Mouse (Mus musculus): ENCODE measurements around the gene Clcf1. TPM values are rescaled to one million over a fixed set of nuclear protein-coding genes. Genes with fewer than 3 reads are reported as not detected.

The Clcf1 gene
- 0.87 and 0.95 TPM in 2 replicates for polyA plus RNA-seq (2016; fragmentation: Nextera tagmentation; extraction: Ambion mirVana)

DNA sequence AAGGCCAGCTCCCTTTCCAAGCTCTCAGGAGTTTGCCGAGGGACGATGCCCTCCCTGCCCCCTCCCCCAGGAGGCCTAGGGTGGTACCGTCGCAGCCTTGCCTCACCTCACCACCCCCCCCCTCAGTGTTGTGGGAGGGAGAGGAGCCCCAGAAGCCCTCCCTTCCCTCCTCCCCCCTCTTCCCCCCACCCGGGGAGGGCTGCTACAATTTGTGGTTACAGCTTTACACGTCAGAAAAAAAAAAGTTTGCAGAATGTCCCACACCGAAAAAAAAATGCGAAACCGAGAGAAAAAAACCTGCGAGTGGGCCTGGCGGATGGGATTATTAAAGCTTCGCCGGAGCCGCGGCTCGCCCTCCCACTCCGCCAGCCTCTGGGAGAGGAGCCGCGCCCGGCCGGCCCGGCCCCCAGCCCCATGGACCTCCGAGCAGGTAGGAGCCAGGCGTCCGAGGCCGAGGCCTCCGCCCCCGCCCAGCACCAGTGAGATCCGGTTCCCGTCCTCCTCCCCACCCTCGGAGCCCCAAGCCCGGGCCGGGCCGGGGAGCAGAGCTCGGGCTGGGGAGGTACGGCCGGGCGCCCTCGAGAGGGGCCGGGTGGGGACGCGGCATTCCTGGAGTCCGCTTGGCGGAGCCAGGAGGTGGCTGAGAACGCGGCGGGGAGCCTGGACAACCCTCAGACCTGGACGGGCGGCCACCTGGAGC lies at the start of gene Clcf1, which contains the start of gene AC109138.7:
Clcf1 (plus strand) TSS at position 168 of the 700 bp plus-strand sequence.
AC109138.7 (plus strand) TSS at position 287 of the 700 bp plus-strand sequence.
- peak within 1 kb of the TSS; percentile 98 for H3K4me2 ChIP-seq (replicated peaks)
- no peaks in the 10 kb centered on the region for H3K9me3 ChIP-seq
- WGBS, result under 1% methylated on average over 48 of the region's 49 CpGs
- no peaks in the 10 kb centered on the region for H3K36me3 ChIP-seq
- H3K9ac ChIP-seq, result peak within 1 kb of the TSS; percentile 68
- H3K4me3 ChIP-seq, result peak within 1 kb of the TSS; percentile 56
- H3K27ac ChIP-seq, result no peak within 1 kb of the TSS
- ATAC-seq (ENCODE audit: low FRiP score, low read depth), result peak; percentile 59
- H3K4me1 ChIP-seq, result peaks cover 31% of the 10 kb centered on the region
- peaks cover 74% of the 10 kb centered on the region for H3K27me3 ChIP-seq (replicated peaks)

GRCm38 (mm10) chr19:4164721-4165120 lies 49.3 kb upstream of the Clcf1 start:
- H3K4me2 ChIP-seq (replicated peaks), result no peak overlapping the region
- peaks cover 13% of the 10 kb centered on the region for H3K36me3 ChIP-seq
- no peak overlapping the region for H3K4me3 ChIP-seq
- no peaks in the 10 kb centered on the region for H3K27me3 ChIP-seq (replicated peaks)
- ATAC-seq (ENCODE audit: low FRiP score, low read depth), result no peak
- no peaks in the 10 kb centered on the region for H3K9me3 ChIP-seq
- peaks cover 11% of the 10 kb centered on the region for H3K4me1 ChIP-seq
- WGBS, result 83% methylated on average over 2 of the region's 2 CpGs
- no peak overlapping the region for H3K27ac ChIP-seq
- H3K9ac ChIP-seq, result no peak overlapping the region

GRCm38 (mm10) chr19:4166678-4167476 lies 47.2 kb upstream of the Clcf1 start:
- H3K4me2 ChIP-seq (replicated peaks), result no peak overlapping the region
- no peak overlapping the region for H3K4me3 ChIP-seq
- H3K27me3 ChIP-seq (replicated peaks), result no peaks in the 10 kb centered on the region
- no peak overlapping the region for H3K27ac ChIP-seq
- H3K9me3 ChIP-seq, result no peaks in the 10 kb centered on the region
- H3K9ac ChIP-seq, result no peak overlapping the region
- no peak for ATAC-seq (ENCODE audit: low FRiP score, low read depth)
- H3K4me1 ChIP-seq, result peaks cover 18% of the 10 kb centered on the region
- whole genome bisulfite sequencing, result 83% methylated on average over 9 of the region's 9 CpGs
- H3K36me3 ChIP-seq, result no peaks in the 10 kb centered on the region

DNA sequence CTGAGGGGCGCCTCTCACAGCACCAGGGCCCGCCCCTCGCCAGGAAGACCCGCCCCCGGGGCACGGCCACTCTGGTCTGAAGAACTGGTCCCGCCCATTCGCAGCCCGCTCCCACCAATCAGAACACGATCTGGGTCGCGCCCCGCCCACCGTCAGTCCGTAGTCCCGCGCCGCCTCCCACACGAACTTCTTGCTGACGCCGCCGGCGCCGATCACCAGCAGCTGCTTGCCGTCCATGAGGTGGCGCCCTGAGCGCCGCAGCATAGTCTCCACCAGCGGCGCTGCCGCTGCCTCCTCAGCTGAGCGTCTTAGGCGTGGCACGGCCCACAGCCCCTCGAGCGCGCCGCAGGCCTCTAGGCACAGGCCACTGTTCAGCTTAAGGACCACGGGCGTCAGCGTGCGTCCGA lies 44.7 kb upstream of the Clcf1 start:
- peak; percentile 94 for ATAC-seq (ENCODE audit: low FRiP score, low read depth)
- Histone ChIP-seq H3K4me3 (peak overlapping the region; percentile 40), H3K4me1 (peaks cover 10% of the 10 kb centered on the region), H3K4me2 (replicated peaks) (peak overlapping the region; percentile 72), H3K36me3 (no peaks in the 10 kb centered on the region), H3K27me3 (replicated peaks) (no peaks in the 10 kb centered on the region), H3K9me3 (no peaks in the 10 kb centered on the region), H3K27ac (peak overlapping the region; percentile 75), H3K9ac (peak overlapping the region; percentile 71)
- WGBS, result under 1% methylated on average over 43 of the region's 43 CpGs

GRCm38 (mm10) chr19:4169810-4170209 lies 44.2 kb upstream of the Clcf1 start:
- 8% methylated on average over 27 of the region's 27 CpGs for whole genome bisulfite sequencing
- Histone ChIP-seq H3K36me3 (no peaks in the 10 kb centered on the region), H3K4me3 (peak overlapping the region; percentile 40), H3K4me1 (peaks cover 10% of the 10 kb centered on the region), H3K27me3 (replicated peaks) (no peaks in the 10 kb centered on the region), H3K4me2 (replicated peaks) (peak overlapping the region; percentile 72), H3K9me3 (no peaks in the 10 kb centered on the region), H3K27ac (peak overlapping the region; percentile 75), H3K9ac (peak overlapping the region; percentile 71)
- peak; percentile 67 for ATAC-seq (ENCODE audit: low FRiP score, low read depth)

GRCm38 (mm10) chr19:4170723-4171392 lies 43.2 kb upstream of the Clcf1 start:
- Histone ChIP-seq H3K36me3 (no peaks in the 10 kb centered on the region), H3K27ac (no peak overlapping the region), H3K4me1 (peaks cover 18% of the 10 kb centered on the region), H3K4me2 (replicated peaks) (peak overlapping the region; percentile 72; the same call in 1 of the 2 replicates), H3K27me3 (replicated peaks) (no peaks in the 10 kb centered on the region), H3K9ac (0 out of 2 replicates have a peak overlapping the region, but pooled peaks have one; percentile 71), H3K4me3 (no peak overlapping the region), H3K9me3 (no peaks in the 10 kb centered on the region)
- 94% methylated on average over 10 of the region's 10 CpGs for whole genome bisulfite sequencing
- ATAC-seq (ENCODE audit: low FRiP score, low read depth), result no peak

- no peak overlapping the region for H3K4me2 ChIP-seq (replicated peaks)
- peaks cover 18% of the 10 kb centered on the region for H3K4me1 ChIP-seq
- ATAC-seq (ENCODE audit: low FRiP score, low read depth), result no peak
- H3K27ac ChIP-seq, result no peak overlapping the region
- no peak overlapping the region for H3K4me3 ChIP-seq
- H3K9ac ChIP-seq, result no peak overlapping the region
- 76% methylated on average over 13 of the region's 13 CpGs for WGBS
- H3K27me3 ChIP-seq (replicated peaks), result no peaks in the 10 kb centered on the region
- H3K9me3 ChIP-seq, result no peaks in the 10 kb centered on the region
- H3K36me3 ChIP-seq, result no peaks in the 10 kb centered on the region
These were observed 42.4 kb upstream of the Clcf1 start for GRCm38 (mm10) chr19:4171393-4172290.

DNA sequence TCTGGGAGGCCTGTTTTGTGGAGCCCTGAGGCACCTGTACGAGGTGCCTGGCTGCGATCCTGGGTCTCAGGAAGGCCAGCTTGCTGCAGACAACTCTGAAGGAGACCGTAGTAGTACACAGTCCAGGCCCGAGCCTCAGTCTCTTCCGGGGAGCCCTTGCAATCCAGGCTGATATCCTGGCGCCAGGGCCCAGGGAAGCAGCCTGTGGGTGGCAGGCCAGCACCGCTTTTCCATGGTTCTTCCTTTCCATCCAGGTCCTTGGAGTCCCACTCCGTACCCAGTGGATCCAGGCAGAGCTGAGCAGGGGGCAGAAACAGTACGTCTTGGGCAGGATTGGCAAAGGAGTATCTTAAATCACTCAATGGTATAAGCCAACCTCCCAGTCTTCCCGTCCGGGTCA lies 41.1 kb upstream of the Clcf1 start:
- no peaks in the 10 kb centered on the region for H3K36me3 ChIP-seq
- H3K9ac ChIP-seq, result no peak overlapping the region
- peaks cover 18% of the 10 kb centered on the region for H3K4me1 ChIP-seq

DNA sequence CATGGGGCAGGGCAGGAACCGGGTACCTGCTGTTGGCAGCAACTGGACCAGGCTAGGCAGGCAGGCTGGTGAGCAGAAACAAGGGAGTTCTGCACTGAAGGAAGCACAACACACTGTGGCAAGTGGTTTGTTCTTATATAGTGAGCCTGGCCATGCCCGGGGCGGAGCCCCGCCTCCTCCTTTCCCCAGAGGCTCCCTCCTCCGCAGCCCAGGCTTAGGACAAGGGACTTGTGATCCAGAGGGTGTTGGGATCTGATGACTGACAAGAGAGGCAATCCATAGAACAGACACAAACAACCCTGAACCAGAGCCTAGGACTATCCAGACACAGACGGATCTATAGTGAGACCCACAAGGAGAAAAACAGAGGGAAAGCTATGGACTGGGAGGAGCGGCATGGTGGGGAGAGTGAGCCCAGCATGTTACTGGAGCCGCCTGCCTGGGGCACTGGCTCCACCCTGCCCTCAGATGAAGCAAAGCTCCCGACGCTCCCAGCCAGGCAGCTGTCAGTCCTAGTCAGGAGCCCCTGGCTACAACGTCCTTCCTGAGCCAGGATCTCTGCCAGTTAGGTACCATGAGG lies 38.6 kb upstream of the Clcf1 start, which contains the start of gene Carns1:
Carns1 (minus strand) TSS at position 112 of the 580 bp plus-strand sequence.
- peak; percentile 44; the same call in 1 of the 2 replicates for ATAC-seq (ENCODE audit: low FRiP score, low read depth)
- no peaks in the 10 kb centered on the region for H3K27me3 ChIP-seq (replicated peaks)
- 2% methylated on average over 11 of the region's 11 CpGs for WGBS
- H3K27ac ChIP-seq, result no peak within 1 kb of the TSS
- no peak within 1 kb of the TSS for H3K4me3 ChIP-seq
- H3K4me2 ChIP-seq (replicated peaks), result peak within 1 kb of the TSS; percentile 48
- no peaks in the 10 kb centered on the region for H3K36me3 ChIP-seq
- peaks cover 8% of the 10 kb centered on the region for H3K4me1 ChIP-seq
- no peaks in the 10 kb centered on the region for H3K9me3 ChIP-seq
- peak within 1 kb of the TSS; percentile 33 for H3K9ac ChIP-seq

More for the DNA sequence above, 41.1 kb upstream of the Clcf1 start:
- H3K9me3 ChIP-seq, result no peaks in the 10 kb centered on the region
- 55% methylated on average over 11 of the region's 11 CpGs for WGBS
- H3K4me2 ChIP-seq (replicated peaks), result no peak overlapping the region
- ATAC-seq (ENCODE audit: low FRiP score, low read depth), result no peak
- H3K27me3 ChIP-seq (replicated peaks), result no peaks in the 10 kb centered on the region
- H3K27ac ChIP-seq, result no peak overlapping the region
- H3K4me3 ChIP-seq, result no peak overlapping the region

- no peak for ATAC-seq (ENCODE audit: low FRiP score, low read depth)
- no peak overlapping the region for H3K4me2 ChIP-seq (replicated peaks)
- no peaks in the 10 kb centered on the region for H3K9me3 ChIP-seq
- no peak overlapping the region for H3K4me3 ChIP-seq
- no peak overlapping the region for H3K27ac ChIP-seq
- peaks cover 15% of the 10 kb centered on the region for H3K4me1 ChIP-seq
- no peaks in the 10 kb centered on the region for H3K27me3 ChIP-seq (replicated peaks)
- H3K9ac ChIP-seq, result no peak overlapping the region
- 88% methylated on average over 7 of the region's 7 CpGs for WGBS
- no peaks in the 10 kb centered on the region for H3K36me3 ChIP-seq
These were observed 33.6 kb upstream of the Clcf1 start for GRCm38 (mm10) chr19:4180411-4180810.

DNA sequence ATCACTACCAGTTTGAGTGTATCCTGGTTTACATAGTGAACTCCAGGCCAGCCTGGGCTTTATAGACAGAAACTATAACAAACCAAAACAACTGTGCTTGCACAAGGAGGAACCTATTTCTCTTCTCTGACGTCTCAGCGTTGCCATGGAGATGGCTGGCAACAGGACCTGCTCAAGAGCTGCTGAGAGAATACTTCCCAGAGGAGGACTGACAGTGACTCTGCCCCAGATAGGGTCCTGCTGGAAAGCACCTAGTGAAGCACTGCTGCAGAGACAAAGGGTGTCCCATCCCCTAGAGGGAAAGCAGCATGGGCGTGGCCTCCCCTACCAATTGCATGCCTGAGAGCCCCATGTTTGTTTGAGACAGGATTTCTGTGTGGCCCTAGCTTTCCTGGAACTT lies 32.1 kb upstream of the Clcf1 start:
- no peak for ATAC-seq (ENCODE audit: low FRiP score, low read depth)
- no peaks in the 10 kb centered on the region for H3K36me3 ChIP-seq
- H3K27me3 ChIP-seq (replicated peaks), result no peaks in the 10 kb centered on the region
- 0 out of 2 replicates have a peak, but pooled peaks cover 11% of the 10 kb centered on the region for H3K4me1 ChIP-seq
- no peak overlapping the region for H3K9ac ChIP-seq
- H3K4me3 ChIP-seq, result no peak overlapping the region
- WGBS, result 46% methylated on average over 3 of the region's 3 CpGs
- no peak overlapping the region for H3K4me2 ChIP-seq (replicated peaks)
- H3K27ac ChIP-seq, result no peak overlapping the region
- no peaks in the 10 kb centered on the region for H3K9me3 ChIP-seq

Data from neural tube, embryonic 12.5 days (tissue).